Mouse (Mus musculus): ENCODE data around the gene Fgfr4. TPM values are rescaled to one million over a fixed set of nuclear protein-coding genes. Genes with fewer than 3 reads are reported as not detected.
"Not testable (repeated sequence)": the region's sequence is repeated elsewhere in the genome, so short reads cannot be mapped to it uniquely, and the experiment has no call there.

The Fgfr4 gene
- total and polyA plus RNA-seq, 3 experiments: not detected

DNA sequence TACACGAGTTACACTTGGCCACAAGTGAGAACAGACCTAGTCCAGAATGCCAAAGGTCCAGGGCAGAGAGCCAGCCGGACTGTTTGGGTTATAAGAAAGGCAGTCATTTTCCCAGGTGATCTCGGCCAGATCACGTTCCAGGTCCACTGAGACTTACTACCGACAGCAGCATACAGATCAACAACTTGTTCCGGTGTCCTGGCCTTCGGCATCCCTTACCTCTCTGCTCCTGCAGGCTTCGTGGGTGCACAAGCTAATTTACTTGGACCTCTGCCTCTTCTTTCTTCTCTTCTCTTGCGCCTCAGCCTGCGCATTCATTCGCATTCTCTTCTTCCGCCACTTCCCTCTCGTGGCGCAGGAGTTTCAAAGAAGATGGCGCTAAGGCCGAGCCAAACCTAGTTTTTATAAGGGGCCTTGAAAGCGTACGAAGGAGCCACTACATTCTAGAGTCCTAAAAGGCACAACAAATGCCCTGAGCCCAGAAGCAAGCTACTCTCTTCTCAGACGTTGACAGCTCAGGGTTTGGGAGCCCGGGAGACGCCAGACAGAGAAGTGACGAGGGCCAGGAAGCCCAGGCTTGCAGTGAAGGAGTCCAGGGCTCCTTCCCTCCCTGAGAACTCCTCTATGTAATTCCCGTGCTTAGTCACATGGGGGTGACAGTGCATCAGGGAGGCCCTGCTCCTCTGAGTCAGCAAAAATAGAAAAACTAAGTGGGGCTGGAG lies 29.9 kb downstream of the Fgfr4 start:
- Histone ChIP-seq H3K4me1 (ENCODE audit: control insufficient read depth in 1 of 2, insufficient read depth in 2 of 2, low read length in 2 of 2) (no peaks in the 10 kb centered on the region; a peak in 1 of 4 replicates), H3K79me2 (ENCODE audit: control insufficient read depth, insufficient read depth, low read length, poor library complexity) (no peaks in the 10 kb centered on the region), H3K9ac (ENCODE audit: control insufficient read depth, low read depth, low read length, poor library complexity, severe bottlenecking) (no peak overlapping the region), H3K9me3 (replicated peaks; ENCODE audit: insufficient read depth, low read length) (no peaks in the 10 kb centered on the region), H3K27ac (ENCODE audit: control insufficient read depth, low read depth, low read length) (no peak overlapping the region; the same call in 1 of the 2 replicates), H3K27me3 (ENCODE audit: control insufficient read depth in 1 of 2, insufficient read depth in 2 of 2, low read length in 2 of 2) (no peaks in the 10 kb centered on the region), H3K36me3 (ENCODE audit: control insufficient read depth in 1 of 2, insufficient read depth in 2 of 2, low read length in 2 of 2) (no peaks in the 10 kb centered on the region), H3K4me3 (ENCODE audit: control insufficient read depth in 1 of 2, insufficient read depth in 1 of 2, low read depth in 2 of 2, low read length in 2 of 2) (no peak overlapping the region)
- peak; percentile 40 for DNase-seq (ENCODE audit: low read depth, low spot score)
- TF ChIP-seq NRF1 (IDR thresholded peaks at IDR 0.05; ENCODE audit: insufficient read depth, low read depth, low read length, poor library complexity, severe bottlenecking): no peak
- peak; percentile 38; the same call in 1 of the 2 replicates for TF ChIP-seq SMC3 (IDR thresholded peaks at IDR 0.05; ENCODE audit: low read depth, low read length)
- TF ChIP-seq CTCF (IDR thresholded peaks at IDR 0.05 in 2 of 3, conservative IDR thresholded peaks at IDR 0.05 in 1 of 3; ENCODE audit: control insufficient read depth in 1 of 3, insufficient read depth in 1 of 3, low read depth in 2 of 3, low read length in 3 of 3, poor library complexity in 1 of 3, severe bottlenecking in 1 of 3): peak in 1 of 3 experiments; percentile 49; a peak in 2 of 6 replicates
- TF ChIP-seq GABPA (IDR thresholded peaks at IDR 0.05; ENCODE audit: low read depth, low read length): no peak
- no peak for TF ChIP-seq MYC (IDR thresholded peaks at IDR 0.05; ENCODE audit: low read depth, low read length)
- TF ChIP-seq EP300 (IDR thresholded peaks at IDR 0.05; ENCODE audit: low read depth in 1 of 2, low read length in 2 of 2): no peak
- TF ChIP-seq POLR2AphosphoS2 (IDR thresholded peaks at IDR 0.05; ENCODE audit: low read length): no peak
- TF ChIP-seq RAD21 (IDR thresholded peaks at IDR 0.05; ENCODE audit: low read depth, low read length): peak; percentile 49
- TF ChIP-seq MAX (IDR thresholded peaks at IDR 0.05; ENCODE audit: low read length): no peak
- no peak for TF ChIP-seq KAT2A (conservative IDR thresholded peaks at IDR 0.05; ENCODE audit: low read depth, low read length)
- TF ChIP-seq ZC3H11A (IDR thresholded peaks at IDR 0.05; ENCODE audit: low read depth, low read length): peak; percentile 23; the same call in 1 of the 2 replicates
- no peak for TF ChIP-seq ZMIZ1 (IDR thresholded peaks at IDR 0.05; ENCODE audit: low read depth, low read length)
- no peak for TF ChIP-seq TCF12 (IDR thresholded peaks at IDR 0.05; ENCODE audit: low read depth, low read length)
- peak; percentile 95 for TF ChIP-seq MAFK (IDR thresholded peaks at IDR 0.05; ENCODE audit: borderline replicate concordance, low read depth, low read length)

GRCm38 (mm10) chr13:55183382-55183781 lies 30.9 kb downstream of the Fgfr4 start:
- no peak overlapping the region for H3K27ac ChIP-seq (ENCODE audit: control insufficient read depth, low read depth, low read length)
- no peaks in the 10 kb centered on the region for H3K9me3 ChIP-seq (replicated peaks; ENCODE audit: insufficient read depth, low read length)
- H3K4me3 ChIP-seq (ENCODE audit: control insufficient read depth in 1 of 2, insufficient read depth in 1 of 2, low read depth in 2 of 2, low read length in 2 of 2): no peak overlapping the region
- no peak overlapping the region for H3K9ac ChIP-seq (ENCODE audit: control insufficient read depth, low read depth, low read length, poor library complexity, severe bottlenecking)
- DNase-seq (ENCODE audit: low read depth, low spot score): no peak
- TF ChIP-seq MYB (IDR thresholded peaks at IDR 0.05; ENCODE audit: low read depth, low read length) (no peak), E2F4 (IDR thresholded peaks at IDR 0.05; ENCODE audit: borderline replicate concordance, low read depth, low read length) (no peak), CHD1 (IDR thresholded peaks at IDR 0.05; ENCODE audit: low read depth, low read length) (no peak), CTCF (IDR thresholded peaks at IDR 0.05 in 2 of 3, conservative IDR thresholded peaks at IDR 0.05 in 1 of 3; ENCODE audit: control insufficient read depth in 1 of 3, insufficient read depth in 1 of 3, low read depth in 2 of 3, low read length in 3 of 3, poor library complexity in 1 of 3, severe bottlenecking in 1 of 3) (no peak), ZNF384 (IDR thresholded peaks at IDR 0.05; ENCODE audit: low read depth, low read length) (no peak), SIN3A (IDR thresholded peaks at IDR 0.05; ENCODE audit: low read length) (no peak), TCF12 (IDR thresholded peaks at IDR 0.05; ENCODE audit: low read depth, low read length) (no peak), KAT2A (conservative IDR thresholded peaks at IDR 0.05; ENCODE audit: low read depth, low read length) (no peak), USF1 (IDR thresholded peaks at IDR 0.05; ENCODE audit: low read depth, low read length) (no peak)
- no peaks in the 10 kb centered on the region for H3K79me2 ChIP-seq (ENCODE audit: control insufficient read depth, insufficient read depth, low read length, poor library complexity)
- H3K4me1 ChIP-seq (ENCODE audit: control insufficient read depth in 1 of 2, insufficient read depth in 2 of 2, low read length in 2 of 2): no peaks in the 10 kb centered on the region; a peak in 1 of 4 replicates
- no peaks in the 10 kb centered on the region for H3K36me3 ChIP-seq (ENCODE audit: control insufficient read depth in 1 of 2, insufficient read depth in 2 of 2, low read length in 2 of 2)
- H3K27me3 ChIP-seq (ENCODE audit: control insufficient read depth in 1 of 2, insufficient read depth in 2 of 2, low read length in 2 of 2): no peaks in the 10 kb centered on the region

DNA sequence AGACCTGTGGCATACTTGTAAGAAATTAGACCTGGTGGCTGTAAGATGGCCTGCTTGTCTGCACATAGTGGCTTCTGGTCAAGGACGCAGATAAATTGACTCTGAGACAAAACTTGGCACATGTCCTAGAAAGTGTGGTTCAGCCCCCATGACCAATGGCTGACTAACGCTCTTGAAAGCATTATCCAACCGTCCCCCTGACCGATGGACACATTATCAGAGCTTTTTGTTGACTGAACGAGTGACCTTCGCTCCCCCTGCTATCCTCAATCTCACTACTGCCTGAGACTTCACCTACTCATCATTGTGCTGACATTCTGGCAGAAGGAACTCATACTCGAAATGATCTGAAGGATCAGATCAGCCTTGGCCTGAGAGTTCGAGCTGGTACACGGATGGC lies 34.6 kb downstream of the Fgfr4 start:
- H3K4me1 ChIP-seq (ENCODE audit: control insufficient read depth in 1 of 2, insufficient read depth in 2 of 2, low read length in 2 of 2); H3K79me2 ChIP-seq (ENCODE audit: control insufficient read depth, insufficient read depth, low read length, poor library complexity); DNase-seq (ENCODE audit: low read depth, low spot score); H3K9me3 ChIP-seq (replicated peaks; ENCODE audit: insufficient read depth, low read length); H3K27me3 ChIP-seq (ENCODE audit: control insufficient read depth in 1 of 2, insufficient read depth in 2 of 2, low read length in 2 of 2); H3K9ac ChIP-seq (ENCODE audit: control insufficient read depth, low read depth, low read length, poor library complexity, severe bottlenecking); H3K36me3 ChIP-seq (ENCODE audit: control insufficient read depth in 1 of 2, insufficient read depth in 2 of 2, low read length in 2 of 2); H3K4me3 ChIP-seq (ENCODE audit: control insufficient read depth in 1 of 2, insufficient read depth in 1 of 2, low read depth in 2 of 2, low read length in 2 of 2); H3K27ac ChIP-seq (ENCODE audit: control insufficient read depth, low read depth, low read length): not testable (repeated sequence)
